Mouse (Mus musculus): Measurements from ENCODE around the gene Polr1e.
A peak's percentile ranks its signal among the peaks of the same experiment; 100 is the strongest.
"Not testable (repeated sequence)": the region's sequence is repeated elsewhere in the genome, so short reads cannot be mapped to it uniquely, and the experiment has no call there.

Gene Polr1e

DNA sequence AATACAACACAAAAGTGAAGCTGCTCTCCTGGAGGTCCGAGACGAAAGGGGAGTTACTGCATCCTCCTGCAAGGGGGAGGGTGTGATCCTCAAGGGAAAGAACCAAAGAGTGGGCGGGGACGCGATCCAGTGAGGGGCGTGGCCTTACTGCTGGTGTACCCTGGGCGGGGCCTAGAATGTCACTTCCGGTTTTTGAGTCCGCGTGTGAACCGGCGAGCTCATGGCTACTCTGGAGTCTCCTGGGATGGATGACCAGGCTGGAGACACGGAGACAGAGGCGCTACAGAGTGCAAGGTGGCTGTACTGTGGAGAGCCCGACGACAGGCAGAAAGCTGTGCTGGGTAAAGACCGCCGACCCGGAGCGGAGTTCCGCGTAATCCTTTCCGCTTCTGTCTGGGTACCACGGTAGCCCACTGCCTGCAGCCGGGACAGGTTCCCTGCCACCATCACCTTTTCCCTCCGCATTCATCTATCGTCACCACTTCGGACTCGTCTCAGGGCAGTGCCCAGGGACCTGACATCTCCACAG, at the start of gene Polr1e:
Polr1e (plus strand) TSS at position 132 of the 529 bp plus-strand sequence.
- DNase-seq (ENCODE audit: low spot score), result peak; percentile 98

GRCm38 (mm10) chr4:44970056-44970455, 48.3 kb upstream of the Polr1e start:
- DNase-seq (ENCODE audit: low spot score), result no peak

GRCm38 (mm10) chr4:44970612-44971110, 47.7 kb upstream of the Polr1e start:
- peak; percentile 89 for DNase-seq (ENCODE audit: low spot score)

- DNase-seq (ENCODE audit: low spot score), result peak; percentile 95
These were observed 44.9 kb upstream of the Polr1e start for GRCm38 (mm10) chr4:44973450-44973849.

GRCm38 (mm10) chr4:44973871-44974270, 44.5 kb upstream of the Polr1e start:
- DNase-seq (ENCODE audit: low spot score), result no peak

DNA sequence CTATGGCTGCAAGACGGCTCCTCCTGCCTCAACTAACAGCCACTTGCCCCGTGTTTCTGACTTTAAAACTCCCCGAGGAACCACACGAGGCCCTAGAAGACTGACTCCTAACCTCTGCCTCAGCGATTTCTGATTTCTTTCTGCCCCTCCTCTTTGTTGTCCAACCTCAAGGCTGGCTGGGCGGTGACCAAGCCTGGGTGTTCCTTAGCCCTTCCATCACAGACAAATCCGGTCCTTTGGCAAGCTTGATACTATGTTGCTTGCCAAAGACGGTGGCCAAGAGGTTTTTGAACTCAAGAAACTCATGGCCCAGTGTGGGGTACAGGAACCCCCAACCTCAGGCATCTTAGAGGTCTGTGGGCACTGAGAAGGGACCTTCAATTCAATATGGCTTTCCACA, 44.1 kb upstream of the Polr1e start:
- DNase-seq (ENCODE audit: low spot score), result no peak

- no peak for DNase-seq (ENCODE audit: low spot score)
These were observed 42.3 kb upstream of the Polr1e start for GRCm38 (mm10) chr4:44976026-44976615.

- DNase-seq (ENCODE audit: low spot score), result no peak
These were observed 41.3 kb upstream of the Polr1e start for GRCm38 (mm10) chr4:44976921-44977710.

- DNase-seq (ENCODE audit: low spot score), result no peak
These were observed 40.2 kb upstream of the Polr1e start for GRCm38 (mm10) chr4:44978175-44978574.

GRCm38 (mm10) chr4:44979794-44980338, 38.5 kb upstream of the Polr1e start:
- no peak for DNase-seq (ENCODE audit: low spot score)

DNA sequence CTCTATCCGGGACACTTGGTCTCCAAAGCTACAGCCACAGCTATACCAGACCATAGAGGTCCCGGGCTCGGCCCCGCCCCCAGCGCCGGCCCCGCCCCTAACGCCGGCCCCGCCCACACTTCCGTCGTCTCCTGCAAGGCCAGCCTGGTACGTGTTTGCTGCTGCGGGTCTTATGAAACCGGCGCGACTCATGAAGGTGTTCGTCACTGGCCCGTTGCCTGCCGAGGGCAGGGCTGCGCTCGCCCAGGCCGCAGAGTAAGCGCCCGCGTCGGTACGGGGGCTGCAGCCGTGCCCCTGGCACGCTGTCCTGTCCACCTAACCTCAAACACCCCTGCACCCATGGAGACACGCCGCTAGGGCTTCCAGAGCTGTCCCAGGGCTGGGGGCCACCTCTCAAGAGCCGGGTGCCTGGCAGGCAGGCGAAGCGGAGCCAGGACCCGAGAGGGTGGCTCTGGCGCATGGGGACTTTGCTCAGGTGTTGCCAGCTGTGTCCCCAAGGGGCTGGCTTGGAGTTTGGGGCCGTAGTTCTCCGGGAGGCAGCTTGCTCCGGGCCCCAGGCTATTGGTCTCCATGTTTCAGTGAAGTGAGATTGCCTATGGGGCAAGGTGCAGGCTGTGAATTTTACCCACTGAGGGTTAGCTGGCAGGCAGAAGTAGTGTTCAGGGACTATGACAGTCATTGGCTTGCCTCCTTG, 37.0 kb upstream of the Polr1e start, which contains the start of gene Grhpr:
Grhpr (plus strand) TSS at position 116 of the 694 bp plus-strand sequence.
- peak; percentile 85 for DNase-seq (ENCODE audit: low spot score)

GRCm38 (mm10) chr4:44981974-44982287, 36.5 kb upstream of the Polr1e start:
- no peak for DNase-seq (ENCODE audit: low spot score)

DNA sequence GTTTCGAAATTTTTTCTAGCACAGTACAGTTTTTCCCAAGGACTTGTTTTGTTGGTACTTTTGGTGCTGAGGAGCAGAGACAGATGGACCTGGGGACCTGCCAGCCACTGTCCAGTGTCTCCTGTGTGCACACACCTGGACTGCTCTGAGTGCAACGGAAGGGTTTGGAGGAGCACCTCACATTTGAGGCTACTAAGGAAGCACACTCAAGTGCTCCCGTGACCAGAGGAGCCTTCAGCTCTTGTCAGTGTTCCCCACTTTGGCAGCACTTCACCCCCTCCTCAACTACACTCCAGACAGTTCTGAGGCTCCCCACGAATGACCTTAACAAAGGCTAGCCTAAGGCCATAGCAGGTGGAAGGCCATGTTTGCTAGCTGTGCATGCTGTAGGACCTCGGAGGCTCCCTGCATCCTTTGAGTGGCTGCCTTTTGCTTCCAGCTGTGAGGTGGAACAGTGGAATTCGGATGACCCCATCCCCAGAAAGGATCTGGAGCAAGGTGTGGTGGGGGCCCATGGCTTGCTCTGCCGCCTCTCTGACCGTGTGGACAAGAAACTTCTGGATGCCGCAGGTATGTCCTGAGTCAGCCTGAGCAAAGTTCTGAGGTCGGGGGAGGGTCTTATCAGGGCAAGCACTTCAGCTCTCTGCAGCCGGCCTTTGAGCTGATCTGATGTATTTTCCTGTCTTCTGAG, 35.8 kb upstream of the Polr1e start:
- no peak for DNase-seq (ENCODE audit: low spot score)

- DNase-seq (ENCODE audit: low spot score), result no peak
These were observed 35.1 kb upstream of the Polr1e start for GRCm38 (mm10) chr4:44983131-44983740.

DNA sequence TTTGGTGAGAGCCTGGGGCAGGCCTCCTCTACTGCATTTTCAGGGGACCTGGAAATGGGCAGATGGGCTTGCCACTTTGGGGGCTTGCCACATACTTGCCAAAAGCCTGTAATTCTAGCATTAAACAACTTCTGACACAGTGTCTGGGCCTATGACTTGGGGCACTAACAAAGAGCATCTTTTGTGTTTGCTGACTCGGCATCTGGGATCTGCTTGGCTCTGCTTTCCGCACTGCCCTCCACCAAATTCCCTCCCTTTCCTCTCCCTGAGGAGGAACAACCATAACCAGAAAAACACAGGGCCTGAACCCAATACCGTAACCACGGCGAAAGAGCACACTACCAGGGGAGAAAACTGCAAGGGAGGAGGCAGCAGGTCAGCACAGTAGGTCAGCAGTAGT, 27.8 kb upstream of the Polr1e start:
- no peak for DNase-seq (ENCODE audit: low spot score)

DNA sequence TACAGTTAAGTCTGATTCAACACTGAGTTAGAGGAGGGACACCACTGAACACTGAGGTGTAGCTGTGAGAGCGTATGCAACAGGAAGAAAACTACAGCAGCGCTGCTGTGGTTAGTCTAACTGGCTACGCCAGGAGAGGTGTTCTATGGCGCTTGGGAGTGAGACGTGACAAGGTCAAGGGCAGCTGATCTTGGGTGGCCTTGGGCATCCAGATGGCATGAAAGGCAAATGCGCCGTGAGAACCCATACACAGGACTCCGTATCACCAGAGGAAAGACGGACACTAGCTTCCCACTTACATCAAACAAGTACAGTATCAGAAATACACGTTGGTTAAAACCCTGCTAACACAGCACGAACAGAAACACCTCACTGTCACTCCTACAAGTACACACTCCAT, 26.1 kb upstream of the Polr1e start:
- DNase-seq (ENCODE audit: low spot score), result not testable (repeated sequence)

GRCm38 (mm10) chr4:44993179-44993578, 25.2 kb upstream of the Polr1e start:
- DNase-seq (ENCODE audit: low spot score), result not testable (repeated sequence)

DNA sequence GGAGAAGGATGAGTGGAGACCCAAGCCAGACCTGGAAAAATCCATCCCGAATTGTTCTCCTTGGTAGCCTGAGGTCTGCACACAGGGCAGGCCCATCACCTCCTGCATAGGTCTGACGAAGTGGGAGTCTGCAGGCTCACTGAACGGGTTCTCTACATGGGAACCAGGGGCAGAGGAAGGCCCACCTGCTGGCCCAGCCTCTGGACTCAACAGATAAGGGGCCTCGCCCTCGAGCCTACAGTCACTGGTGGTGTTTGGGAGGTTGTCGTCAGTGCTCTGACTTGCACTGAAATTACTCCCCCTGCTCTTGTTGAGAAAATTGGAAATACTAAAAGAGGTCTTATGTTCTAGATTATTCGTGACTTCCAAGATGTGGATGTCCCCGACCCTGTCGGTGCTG, 24.5 kb upstream of the Polr1e start:
- no peak for DNase-seq (ENCODE audit: low spot score)

DNA sequence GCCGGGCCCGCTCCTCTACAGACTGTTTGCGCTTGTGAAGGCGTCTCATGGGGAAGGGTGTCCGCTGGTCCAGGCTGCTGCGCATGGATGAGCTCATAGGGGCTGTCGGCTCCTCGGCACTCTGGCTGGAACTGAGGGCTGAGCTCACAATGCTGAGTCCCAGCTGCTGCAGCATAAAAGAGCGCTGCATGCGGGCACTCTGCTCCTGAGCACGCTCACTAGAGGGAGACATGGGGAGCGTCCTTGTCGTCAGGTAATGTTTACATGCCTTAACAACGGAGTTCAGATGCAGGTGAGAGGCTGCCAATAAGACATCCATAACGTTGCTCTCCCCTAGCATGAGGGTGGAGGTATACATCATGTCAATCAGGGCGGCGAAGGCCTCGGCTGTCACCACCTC, 23.6 kb upstream of the Polr1e start:
- no peak for DNase-seq (ENCODE audit: low spot score)

- peak; percentile 28 for DNase-seq (ENCODE audit: low spot score)
These were observed 20.3 kb upstream of the Polr1e start for GRCm38 (mm10) chr4:44998071-44998470.

GRCm38 (mm10) chr4:45000001-45000400, 18.4 kb upstream of the Polr1e start:
- DNase-seq (ENCODE audit: low spot score), result no peak

Measured in retina, embryonic 14.5 days (tissue).